Mouse (Mus musculus): ENCODE data around the gene Cfap161. TPM values are rescaled to one million over a fixed set of nuclear protein-coding genes. Genes with fewer than 3 reads are reported as not detected.

Cfap161 gene
- 6.8 TPM for polyA plus RNA-seq (2014; fragmentation: Illumina TruSeq; extraction: RNeasy Lipid Tissue Mini Kit (QIAGEN cat#74804))

GRCm38 (mm10) chr7:83794705-83795104 lies at the start of gene Cfap161:
Cfap161 (minus strand) TSS chr7:83794880.

DNA sequence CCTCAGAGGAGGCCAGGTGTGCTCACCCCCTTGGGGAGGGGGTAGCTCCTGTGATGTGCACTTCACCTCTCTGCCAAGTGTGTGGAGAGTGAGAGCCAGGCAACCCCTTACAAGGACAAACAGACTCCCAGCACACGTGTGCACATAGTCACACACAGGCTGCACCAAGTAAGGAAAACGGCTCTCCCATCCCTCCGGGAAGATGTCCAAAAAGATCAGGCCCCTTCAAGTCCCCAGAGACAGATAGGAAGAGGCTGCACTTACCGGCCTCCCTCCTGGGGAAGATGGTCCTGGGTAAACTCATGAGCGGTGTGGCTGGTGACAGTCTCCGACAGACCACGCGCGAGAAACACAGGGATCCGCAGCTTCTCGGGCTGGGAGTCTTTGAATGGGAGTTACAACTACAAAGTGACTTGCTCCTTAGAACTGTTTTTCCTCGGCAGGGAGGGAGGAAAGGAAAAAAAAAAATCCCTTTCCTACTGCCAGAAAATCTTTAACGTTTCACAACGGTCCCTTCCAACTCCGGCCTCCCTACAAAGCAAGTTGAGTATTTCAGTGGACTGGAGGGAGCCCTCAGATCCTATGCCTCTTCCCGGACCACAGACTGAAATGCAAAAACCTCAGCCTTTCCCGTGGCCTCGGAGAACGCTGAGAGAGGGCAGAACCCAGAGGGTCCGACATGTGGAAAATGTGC lies 49.1 kb downstream of the Cfap161 start, which contains the start of gene Il16:
TSS of gene Il16 (minus strand) at position 314 of the 694 bp plus-strand sequence.

Other genes starting within 250 kb of the Cfap161 start
- 0.26 TPM for gene Tmc3, start 210.0 kb downstream of the Cfap161 start, polyA plus RNA-seq (2014; fragmentation: Illumina TruSeq; extraction: RNeasy Lipid Tissue Mini Kit (QIAGEN cat#74804))
- 27.4 TPM for gene Stard5, start 162.9 kb downstream of the Cfap161 start, polyA plus RNA-seq (2014; fragmentation: Illumina TruSeq; extraction: RNeasy Lipid Tissue Mini Kit (QIAGEN cat#74804))
- gene Il16, start 49.2 kb downstream of the Cfap161 start, polyA plus RNA-seq (2014; fragmentation: Illumina TruSeq; extraction: RNeasy Lipid Tissue Mini Kit (QIAGEN cat#74804)) = 2.0 TPM
- 11.6 TPM for gene Tlnrd1, start 89.4 kb upstream of the Cfap161 start, polyA plus RNA-seq (2014; fragmentation: Illumina TruSeq; extraction: RNeasy Lipid Tissue Mini Kit (QIAGEN cat#74804))
- gene Mesd, start 89.6 kb upstream of the Cfap161 start, polyA plus RNA-seq (2014; fragmentation: Illumina TruSeq; extraction: RNeasy Lipid Tissue Mini Kit (QIAGEN cat#74804)) = 44.5 TPM